21 mouse cellular contexts compared by ENCODE assay signal in the genomic region with DNA sequence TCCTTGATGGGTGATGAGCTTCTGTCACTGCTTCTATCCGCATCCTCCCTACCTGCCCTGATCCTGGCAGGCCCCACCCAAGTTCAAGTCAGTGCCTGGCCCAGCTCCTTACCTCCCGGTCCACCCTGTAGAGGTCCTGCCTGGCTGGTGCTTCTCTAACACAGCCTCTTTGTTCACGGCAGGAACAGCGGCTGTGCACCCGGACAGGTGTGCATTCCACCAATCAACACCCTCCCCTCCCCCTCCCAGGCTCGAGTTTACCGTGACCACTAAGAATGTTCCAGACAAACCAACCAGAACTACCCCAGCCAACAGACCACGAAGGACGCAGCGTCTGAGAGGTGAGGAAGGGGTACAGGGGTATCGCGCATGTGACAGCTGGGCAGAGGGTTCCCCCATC. TPM values are rescaled to one million over a fixed set of nuclear protein-coding genes. Genes with fewer than 3 reads are reported as not detected.
A peak's percentile ranks its signal among the peaks of the same experiment; 100 is the strongest.
DNase-seq lines count a peak whose midpoint lies in the region; ATAC-seq lines count a peak whose summit lies in the region.
"Had no signal": no experiment of that assay in that cellular context is flagged by ENCODE, and none has a peak within 500 bp of the region (broad histone marks: within the 10 kb centered on the region; RNA-seq: fewer than 3 reads in every experiment).

A gene (minus strand): TSS at position 180 of the 400 bp plus-strand sequence.

- H3K27me3 ChIP-seq in hindbrain, embryonic 10.5 days (ENCODE audit: insufficient read depth, poor library complexity, severe bottlenecking) = peaks cover 43% of the 10 kb centered on the region
- 0 out of 2 replicates have a peak, but pooled peaks cover 4% of the 10 kb centered on the region for H3K27me3 ChIP-seq in hindbrain, embryonic 14.5 days (ENCODE audit: control insufficient read depth, insufficient read depth, low read length)
- H3K27me3 ChIP-seq in intestine, embryonic 16.5 days (replicated peaks; ENCODE audit: control insufficient read depth, insufficient read depth, low read length) = no peaks in the 10 kb centered on the region
- H3K27me3 ChIP-seq in kidney, embryonic 14.5 days (ENCODE audit: control insufficient read depth, insufficient read depth, low read length) = no peaks in the 10 kb centered on the region

- H3K9ac ChIP-seq in hindbrain, embryonic 14.5 days = no peak within 1 kb of the TSS
- no peak within 1 kb of the TSS for H3K9ac ChIP-seq in intestine, embryonic 16.5 days (ENCODE audit: low read depth, low read length)
- H3K9ac ChIP-seq in kidney, embryonic 14.5 days (ENCODE audit: low read depth, low read length) = no peak within 1 kb of the TSS
- H3K9ac ChIP-seq: hindbrain, embryonic 12.5 days had no signal

- H3K4me2 ChIP-seq in hindbrain, embryonic 14.5 days (replicated peaks) = no peak within 1 kb of the TSS
- H3K4me2 ChIP-seq in intestine, embryonic 16.5 days (ENCODE audit: low read depth, low read length) = no peak within 1 kb of the TSS
- peak within 1 kb of the TSS; percentile 12 for H3K4me2 ChIP-seq in kidney, embryonic 14.5 days (replicated peaks; ENCODE audit: low read depth, low read length)
- H3K4me2 ChIP-seq: hindbrain, embryonic 12.5 days; midbrain, embryonic 11.5 days had no signal

- H3K4me3 ChIP-seq in hindbrain, embryonic 10.5 days = no peak within 1 kb of the TSS
- no peak within 1 kb of the TSS for H3K4me3 ChIP-seq in hindbrain, embryonic 14.5 days (replicated peaks; ENCODE audit: low read length)
- H3K4me3 ChIP-seq in intestine, embryonic 16.5 days (ENCODE audit: low read length) = no peak within 1 kb of the TSS
- H3K4me3 ChIP-seq in kidney, embryonic 14.5 days (ENCODE audit: low read length) = no peak within 1 kb of the TSS
- H3K4me3 ChIP-seq: forebrain, embryonic 10.5 days; hindbrain, embryonic 12.5 days had no signal

- no peaks in the 10 kb centered on the region for H3K36me3 ChIP-seq in hindbrain, embryonic 10.5 days
- no peaks in the 10 kb centered on the region for H3K36me3 ChIP-seq in hindbrain, embryonic 14.5 days (replicated peaks; ENCODE audit: control insufficient read depth, insufficient read depth)
- no peaks in the 10 kb centered on the region for H3K36me3 ChIP-seq in intestine, embryonic 16.5 days (ENCODE audit: control insufficient read depth, insufficient read depth, low read length)
- no peaks in the 10 kb centered on the region for H3K36me3 ChIP-seq in kidney, embryonic 14.5 days (ENCODE audit: control insufficient read depth, insufficient read depth, low read length)
- H3K36me3 ChIP-seq: forebrain, embryonic 10.5 days; G1E; hindbrain, embryonic 12.5 days had no signal

- 70% methylated on average over 12 of the region's 12 CpGs for WGBS in hindbrain, embryonic 10.5 days
- WGBS in hindbrain, embryonic 14.5 days = 65% methylated on average over 12 of the region's 12 CpGs
- WGBS in intestine, embryonic 16.5 days = 44% methylated on average over 12 of the region's 12 CpGs
- WGBS in kidney, embryonic 14.5 days = 47% methylated on average over 12 of the region's 12 CpGs

- H3K4me1 ChIP-seq in hindbrain, embryonic 10.5 days (replicated peaks) = peaks cover 19% of the 10 kb centered on the region
- H3K4me1 ChIP-seq in hindbrain, embryonic 14.5 days (replicated peaks; ENCODE audit: control insufficient read depth, insufficient read depth, low read length) = no peaks in the 10 kb centered on the region
- peaks cover 4% of the 10 kb centered on the region for H3K4me1 ChIP-seq in intestine, embryonic 16.5 days (ENCODE audit: control insufficient read depth, insufficient read depth, low read length)
- H3K4me1 ChIP-seq in kidney, embryonic 14.5 days (ENCODE audit: control insufficient read depth, insufficient read depth, low read length) = no peaks in the 10 kb centered on the region; the same call in 1 of the 2 replicates

- H3K9me3 ChIP-seq in hindbrain, embryonic 10.5 days = no peaks in the 10 kb centered on the region
- H3K9me3 ChIP-seq in hindbrain, embryonic 14.5 days (ENCODE audit: control insufficient read depth, low read length) = no peaks in the 10 kb centered on the region
- no peaks in the 10 kb centered on the region for H3K9me3 ChIP-seq in intestine, embryonic 16.5 days (ENCODE audit: control insufficient read depth, low read length)
- H3K9me3 ChIP-seq in kidney, embryonic 14.5 days (ENCODE audit: control insufficient read depth, low read length) = no peaks in the 10 kb centered on the region
- H3K9me3 ChIP-seq: forebrain, embryonic 10.5 days; G1E; hindbrain, embryonic 12.5 days had no signal

- no peak for DNase-seq in hindbrain, embryonic 10.5 days (ENCODE audit: low spot score)
- DNase-seq in hindbrain, embryonic 14.5 days (ENCODE audit: low spot score) = no peak
- DNase-seq in kidney, postnatal 36 days = peak; percentile 61 to 75
- no peak for DNase-seq in adrenal gland, postnatal 25 days
- DNase-seq in urinary bladder, postnatal 36 days (ENCODE audit: low spot score in 2 of 2) = no peak
- DNase-seq: adrenal gland, postnatal 10 days; cerebellum, adult 11 months; gastrocnemius, postnatal 25 days had no signal

- no peak for ATAC-seq in hindbrain, embryonic 14.5 days (ENCODE audit: low FRiP score)
- peak; percentile 39; the same call in 1 of the 2 replicates for ATAC-seq in intestine, embryonic 16.5 days
- no peak; the same call in 1 of the 2 replicates for ATAC-seq in kidney, embryonic 14.5 days (ENCODE audit: low FRiP score, low TSS enrichment)
- ATAC-seq in frontal cortex, adult (ENCODE audit: low TSS enrichment) = no peak
- ATAC-seq: activated CD4-positive, CD25-positive, alpha-beta regulatory T cell, adult 4 months had no signal

- H3K27ac ChIP-seq in hindbrain, embryonic 10.5 days = peak within 1 kb of the TSS; percentile 1; the same call in 1 of the 2 replicates
- no peak within 1 kb of the TSS for H3K27ac ChIP-seq in hindbrain, embryonic 14.5 days
- no peak within 1 kb of the TSS for H3K27ac ChIP-seq in intestine, embryonic 16.5 days (ENCODE audit: low read length)
- no peak within 1 kb of the TSS for H3K27ac ChIP-seq in kidney, embryonic 14.5 days (ENCODE audit: low read depth, low read length)
- H3K27ac ChIP-seq: forebrain, embryonic 10.5 days; hindbrain, embryonic 12.5 days; macrophage had no signal

RNA-seq across cellular contexts. Expression of the gene that starts here (rescaled TPM):
- 0.31 and 0.33 TPM in 2 replicates for polyA plus RNA-seq in hindbrain, embryonic 10.5 days (2016; fragmentation: Nextera tagmentation; extraction: Ambion mirVana)
- 0.20 and 0.56 TPM in 2 replicates for polyA plus RNA-seq in hindbrain, embryonic 14.5 days (2014; fragmentation: Nextera tagmentation; extraction: Ambion mirVana)
- 0.13 and 0.15 TPM in 2 replicates for polyA plus RNA-seq in intestine, embryonic 16.5 days (2015; fragmentation: Nextera tagmentation; extraction: Ambion mirVana)
- 2.0 and 3.9 TPM in 2 replicates for polyA plus RNA-seq in kidney, embryonic 14.5 days (2014; fragmentation: Nextera tagmentation; extraction: Ambion mirVana)
- not detected in 2 replicates for total RNA-seq in adrenal gland, postnatal 25 days (2021)
- total RNA-seq: adrenal gland, postnatal 10 days; G1E; heart, adult 8-10 months; layer of hippocampus, postnatal 10 days had no signal
- polyA plus RNA-seq: activated CD4-positive, CD25-positive, alpha-beta regulatory T cell, adult 4 months; G1E; intestine, embryonic 14.5 days; macrophage; midbrain, embryonic 11.5 days; urinary bladder, adult 2 months had no signal

Comparison
In these comparisons a context has a peak if more than half of its experiments do, and no peak if none do; other contexts are left out.
1. Peak in ATAC-seq in intestine, embryonic 16.5 days; RNA of the gene not detected or under 1 TPM.
2. DNase-seq: peak in kidney, postnatal 36 days (2 of 2); none in hindbrain, embryonic 10.5 days (single experiment), hindbrain, embryonic 14.5 days (single experiment), adrenal gland, postnatal 25 days (single experiment) and urinary bladder, postnatal 36 days (0 of 2).